ENCODE assay signal across 8 mouse cellular contexts in genomic region chr10:19932986-19933385, GRCm38 (mm10). TPM values are rescaled to one million over a fixed set of nuclear protein-coding genes. Genes with fewer than 3 reads are reported as not detected.
DNase-seq lines count a peak whose midpoint lies in the region; ATAC-seq lines count a peak whose summit lies in the region.

No protein-coding gene starts in this region.

- H3K4me3 ChIP-seq in kidney, embryonic 14.5 days (ENCODE audit: low read length) = peak overlapping the region; percentile 70
- H3K4me3 ChIP-seq in embryonic facial prominence, embryonic 11.5 days (ENCODE audit: low read depth, low read length) = no peak overlapping the region; the same call in 1 of the 2 replicates
- no peak overlapping the region; the same call in 1 of the 2 replicates for H3K4me3 ChIP-seq in hindbrain, embryonic 12.5 days
- peak overlapping the region; percentile 67; the same call in 1 of the 2 replicates for H3K4me3 ChIP-seq in midbrain, embryonic 12.5 days

- H3K36me3 ChIP-seq in kidney, embryonic 14.5 days (ENCODE audit: control insufficient read depth, insufficient read depth, low read length) = no peaks in the 10 kb centered on the region
- no peaks in the 10 kb centered on the region for H3K36me3 ChIP-seq in embryonic facial prominence, embryonic 11.5 days (replicated peaks; ENCODE audit: control insufficient read depth, insufficient read depth, low read depth, low read length)
- no peaks in the 10 kb centered on the region for H3K36me3 ChIP-seq in hindbrain, embryonic 12.5 days
- no peaks in the 10 kb centered on the region for H3K36me3 ChIP-seq in midbrain, embryonic 12.5 days

- no peak overlapping the region for H3K9ac ChIP-seq in kidney, embryonic 14.5 days (ENCODE audit: low read depth, low read length)
- no peak overlapping the region for H3K9ac ChIP-seq in embryonic facial prominence, embryonic 11.5 days (replicated peaks; ENCODE audit: low read length)
- no peak overlapping the region for H3K9ac ChIP-seq in hindbrain, embryonic 12.5 days
- no peak overlapping the region for H3K9ac ChIP-seq in midbrain, embryonic 12.5 days (replicated peaks)

- 0 out of 2 replicates have a peak, but pooled peaks cover 5% of the 10 kb centered on the region for H3K27me3 ChIP-seq in kidney, embryonic 14.5 days (ENCODE audit: control insufficient read depth, insufficient read depth, low read length)
- peaks cover 3% of the 10 kb centered on the region; the same call in 1 of the 2 replicates for H3K27me3 ChIP-seq in embryonic facial prominence, embryonic 11.5 days (ENCODE audit: control insufficient read depth, insufficient read depth, low read length)
- peaks cover 49% of the 10 kb centered on the region for H3K27me3 ChIP-seq in hindbrain, embryonic 12.5 days
- H3K27me3 ChIP-seq in midbrain, embryonic 12.5 days = peaks cover 59% of the 10 kb centered on the region

- no peak for DNase-seq in kidney, adult 11 months
- peak; percentile 67 for DNase-seq in embryonic facial prominence, embryonic 11.5 days (ENCODE audit: low spot score)
- no peak for DNase-seq in cerebellum, adult 11-12 months
- no peak for DNase-seq in left cerebral cortex, adult 9 months (ENCODE audit: low spot score in 2 of 2)
- no peak for DNase-seq in gastrocnemius, adult 18-20 months (ENCODE audit: low spot score)

- H3K4me1 ChIP-seq in kidney, embryonic 14.5 days (ENCODE audit: control insufficient read depth, insufficient read depth, low read length) = peaks cover 5% of the 10 kb centered on the region; the same call in 1 of the 2 replicates
- H3K4me1 ChIP-seq in embryonic facial prominence, embryonic 11.5 days (ENCODE audit: control insufficient read depth, insufficient read depth, low read length) = peaks cover 3% of the 10 kb centered on the region; the same call in 1 of the 2 replicates
- H3K4me1 ChIP-seq in hindbrain, embryonic 12.5 days = peaks cover 9% of the 10 kb centered on the region
- H3K4me1 ChIP-seq in midbrain, embryonic 12.5 days = peaks cover 8% of the 10 kb centered on the region; the same call in 1 of the 2 replicates

- 49% methylated on average over 3 of the region's 3 CpGs for WGBS in kidney, embryonic 14.5 days
- 27% methylated on average over 3 of the region's 3 CpGs for WGBS in embryonic facial prominence, embryonic 11.5 days
- WGBS in hindbrain, embryonic 12.5 days = 46% methylated on average over 3 of the region's 3 CpGs
- 44% methylated on average over 3 of the region's 3 CpGs for WGBS in midbrain, embryonic 12.5 days

- H3K9me3 ChIP-seq in kidney, embryonic 14.5 days (ENCODE audit: control insufficient read depth, low read length) = no peaks in the 10 kb centered on the region
- H3K9me3 ChIP-seq in embryonic facial prominence, embryonic 11.5 days (replicated peaks; ENCODE audit: control insufficient read depth, low read length) = no peaks in the 10 kb centered on the region
- H3K9me3 ChIP-seq in hindbrain, embryonic 12.5 days (replicated peaks) = no peaks in the 10 kb centered on the region
- H3K9me3 ChIP-seq in midbrain, embryonic 12.5 days = no peaks in the 10 kb centered on the region

- ATAC-seq in kidney, embryonic 14.5 days (ENCODE audit: low FRiP score, low TSS enrichment) = no peak
- ATAC-seq in embryonic facial prominence, embryonic 11.5 days (replicated peaks; ENCODE audit: insufficient number of reproducible peaks, low FRiP score, low TSS enrichment, low read depth) = no peak
- ATAC-seq in hindbrain, embryonic 12.5 days (ENCODE audit: low FRiP score) = no peak
- ATAC-seq in midbrain, embryonic 12.5 days (ENCODE audit: low FRiP score, low read depth) = no peak

- H3K4me2 ChIP-seq in kidney, embryonic 14.5 days (replicated peaks; ENCODE audit: low read depth, low read length) = peak overlapping the region; percentile 94
- H3K4me2 ChIP-seq in embryonic facial prominence, embryonic 11.5 days (ENCODE audit: low read depth, low read length) = no peak overlapping the region
- peak overlapping the region; percentile 87 for H3K4me2 ChIP-seq in hindbrain, embryonic 12.5 days (replicated peaks)
- peak overlapping the region; percentile 73 for H3K4me2 ChIP-seq in midbrain, embryonic 12.5 days (replicated peaks)

- no peak overlapping the region for H3K27ac ChIP-seq in kidney, embryonic 14.5 days (ENCODE audit: low read depth, low read length)
- no peak overlapping the region for H3K27ac ChIP-seq in embryonic facial prominence, embryonic 11.5 days (replicated peaks; ENCODE audit: low read depth, low read length)
- H3K27ac ChIP-seq in hindbrain, embryonic 12.5 days = no peak overlapping the region
- no peak overlapping the region for H3K27ac ChIP-seq in midbrain, embryonic 12.5 days (replicated peaks)

RNA-seq across cellular contexts. Expression of gene Map3k5, which starts 1.3 kb away (rescaled TPM):
- polyA plus RNA-seq in kidney, embryonic 14.5 days (2014; fragmentation: Nextera tagmentation; extraction: Ambion mirVana) = 2.2 and 4.0 TPM in 2 replicates
- polyA plus RNA-seq in embryonic facial prominence, embryonic 11.5 days (2014; fragmentation: Nextera tagmentation; extraction: Ambion mirVana) = 1.5 and 1.6 TPM in 2 replicates
- polyA plus RNA-seq in hindbrain, embryonic 12.5 days (2016; fragmentation: Nextera tagmentation; extraction: Ambion mirVana) = 1.3 TPM in 2 replicates
- polyA plus RNA-seq in midbrain, embryonic 12.5 days (2016; fragmentation: Nextera tagmentation; extraction: Ambion mirVana) = 0.48 and 0.82 TPM in 2 replicates
- 1 to 10 TPM; 7.3 to 8.4 TPM for total RNA-seq in gastrocnemius, adult 18-20 months (2021)

RNA-seq across cellular contexts. Expression of gene Pex7, which starts 25.5 kb away (rescaled TPM):
- polyA plus RNA-seq in kidney, embryonic 14.5 days (2014; fragmentation: Nextera tagmentation; extraction: Ambion mirVana) = 36.1 and 45.4 TPM in 2 replicates
- polyA plus RNA-seq in embryonic facial prominence, embryonic 11.5 days (2014; fragmentation: Nextera tagmentation; extraction: Ambion mirVana) = 21.8 and 22.7 TPM in 2 replicates
- polyA plus RNA-seq in hindbrain, embryonic 12.5 days (2016; fragmentation: Nextera tagmentation; extraction: Ambion mirVana) = 29.3 and 30.1 TPM in 2 replicates
- polyA plus RNA-seq in midbrain, embryonic 12.5 days (2016; fragmentation: Nextera tagmentation; extraction: Ambion mirVana) = 26.8 and 29.8 TPM in 2 replicates
- 10 to 100 TPM; 20.6 to 21.7 TPM for total RNA-seq in gastrocnemius, adult 18-20 months (2021)

Comparison
In these comparisons a context has a peak if more than half of its experiments do, and no peak if none do; other contexts are left out.
1. H3K4me3 ChIP-seq: peak in kidney, embryonic 14.5 days (single experiment) and midbrain, embryonic 12.5 days (single experiment); none in embryonic facial prominence, embryonic 11.5 days (single experiment) and hindbrain, embryonic 12.5 days (single experiment).